Mouse (Mus musculus) retina, postnatal 1 day (tissue): Measurements from ENCODE around the gene Prdx3.
A peak's percentile ranks its signal among the peaks of the same experiment; 100 is the strongest.
"Not testable (repeated sequence)": the region's sequence is repeated elsewhere in the genome, so short reads cannot be mapped to it uniquely, and the experiment has no call there.

ENCODE experiments used
- DNase-seq: peaks from one replicate; pipeline ENCODE4 v3.0.0-alpha.2; 2012

Prdx3 gene

DNA sequence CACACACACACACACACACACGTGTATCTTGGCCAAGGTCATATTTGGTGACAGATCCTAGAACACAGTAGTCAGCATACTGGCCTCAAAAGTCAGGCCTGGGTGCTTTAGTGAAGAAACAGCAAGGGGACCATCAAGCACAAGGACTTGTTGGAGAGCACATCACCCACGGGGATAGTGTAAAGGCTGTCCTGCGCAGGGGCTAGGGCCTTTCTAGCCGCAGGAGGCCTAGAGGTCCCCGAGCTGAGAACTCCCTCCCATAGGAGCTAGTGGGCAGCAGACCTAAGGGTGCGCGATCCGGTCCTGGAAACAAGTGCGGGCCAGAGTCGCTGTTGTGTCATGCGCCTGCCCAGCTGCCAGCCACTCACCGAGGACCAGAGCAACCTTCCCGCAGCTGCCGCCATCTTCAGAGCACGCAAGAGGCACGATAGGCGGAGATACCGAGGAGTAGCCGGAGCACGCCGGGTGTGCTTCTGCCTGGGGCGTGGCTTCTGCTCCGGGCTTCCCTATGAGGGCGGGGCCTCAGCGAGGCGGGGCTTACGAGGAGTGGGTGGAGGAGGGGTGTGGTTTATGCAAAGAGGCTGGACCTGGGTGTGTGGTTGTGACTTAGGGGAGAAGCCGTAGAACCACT, at the start of gene Prdx3:
Prdx3 (minus strand) TSS at position 493 of the 631 bp plus-strand sequence.
- peak; percentile 96 for DNase-seq

DNA sequence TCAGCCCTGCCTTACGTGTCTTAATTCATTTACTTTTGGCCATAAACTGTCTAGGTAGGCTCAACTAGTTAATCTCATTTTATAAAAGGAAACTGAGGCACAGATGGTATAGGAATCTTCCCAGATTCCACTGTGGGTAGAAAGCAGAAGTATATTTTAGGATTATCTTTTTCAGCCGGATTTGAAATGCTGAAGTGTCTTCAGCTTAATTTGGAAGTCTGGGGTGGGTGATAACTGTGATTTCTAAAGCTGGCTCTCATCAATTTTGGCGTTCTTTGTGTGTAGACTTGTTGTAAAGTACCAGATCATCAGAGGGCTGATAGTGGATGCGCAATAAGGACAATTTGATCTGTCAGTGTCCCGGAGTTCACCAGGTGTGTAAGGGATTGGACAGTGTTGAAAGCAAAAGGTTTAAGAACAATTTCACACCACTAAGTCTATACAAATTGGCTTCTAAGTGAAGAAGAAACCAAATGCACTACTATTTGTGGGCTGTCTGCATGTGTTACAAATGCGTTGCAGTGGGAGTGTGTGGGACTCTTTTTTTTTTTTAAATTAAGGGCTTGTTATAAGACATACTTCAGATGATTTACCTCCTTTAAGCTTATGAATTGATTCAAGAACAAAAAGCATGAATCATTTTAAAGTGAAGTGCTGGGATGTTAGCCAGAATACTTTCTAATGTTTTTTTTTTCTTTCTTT, 42.7 kb upstream of the Prdx3 start:
- no peak for DNase-seq

DNA sequence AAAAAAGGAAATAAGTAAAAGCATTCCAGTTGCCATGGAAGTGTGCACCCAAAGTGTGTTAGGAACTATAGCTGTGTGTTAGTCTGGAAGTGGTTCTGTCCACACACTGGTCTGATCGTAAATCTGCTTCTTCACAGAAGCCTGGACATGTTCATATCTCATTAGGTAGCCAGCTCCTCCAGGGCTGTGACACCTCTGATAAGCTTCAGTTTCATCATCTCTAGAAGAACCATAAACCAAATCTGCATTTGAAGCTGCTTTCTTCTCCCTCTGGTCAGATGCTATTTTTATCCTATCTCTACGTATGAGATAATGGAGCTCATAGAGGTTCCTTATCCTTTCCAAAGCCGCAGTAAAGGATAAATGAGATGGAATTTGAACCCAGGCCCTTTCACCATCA, 41.5 kb upstream of the Prdx3 start:
- no peak for DNase-seq

DNA sequence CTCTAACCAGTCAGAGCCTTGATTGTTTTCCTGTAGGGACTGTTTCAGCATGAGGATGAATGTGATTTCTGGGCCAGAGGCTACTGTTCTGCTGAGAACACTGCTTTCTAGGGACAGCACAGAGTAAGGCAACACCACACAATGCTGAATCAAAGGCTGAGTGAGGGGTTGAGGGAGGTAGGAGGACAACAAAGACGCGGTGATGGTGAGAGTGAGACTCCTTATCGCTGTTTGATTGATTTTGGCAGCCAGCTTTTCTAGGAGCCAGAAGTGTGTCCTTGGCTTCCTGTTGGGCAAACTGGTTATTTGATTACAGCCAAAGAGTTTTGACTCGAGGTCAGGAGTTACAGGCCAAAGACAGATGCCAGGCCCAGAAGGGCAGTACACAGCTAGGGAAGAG, 40.9 kb upstream of the Prdx3 start:
- DNase-seq: no peak

DNA sequence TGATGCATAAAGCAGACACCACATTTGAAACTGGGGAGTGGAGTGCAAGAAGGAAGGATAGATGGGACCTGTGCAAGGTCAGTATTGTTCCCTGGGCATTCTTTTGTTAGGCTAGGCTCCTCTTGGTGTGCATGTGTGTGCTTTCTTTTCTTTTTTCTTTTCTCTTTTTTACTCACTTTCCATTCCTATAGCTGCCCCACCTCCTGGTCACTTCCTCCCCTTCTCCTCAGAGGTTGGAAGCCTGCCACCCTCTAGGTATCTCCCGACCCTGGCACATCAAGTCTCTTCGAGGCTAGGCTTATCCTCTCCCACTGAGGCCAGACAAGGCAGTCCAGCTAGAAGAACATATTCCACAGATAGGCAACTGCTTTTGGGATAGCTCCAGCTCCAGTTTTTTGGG, 37.3 kb upstream of the Prdx3 start:
- no peak for DNase-seq

DNA sequence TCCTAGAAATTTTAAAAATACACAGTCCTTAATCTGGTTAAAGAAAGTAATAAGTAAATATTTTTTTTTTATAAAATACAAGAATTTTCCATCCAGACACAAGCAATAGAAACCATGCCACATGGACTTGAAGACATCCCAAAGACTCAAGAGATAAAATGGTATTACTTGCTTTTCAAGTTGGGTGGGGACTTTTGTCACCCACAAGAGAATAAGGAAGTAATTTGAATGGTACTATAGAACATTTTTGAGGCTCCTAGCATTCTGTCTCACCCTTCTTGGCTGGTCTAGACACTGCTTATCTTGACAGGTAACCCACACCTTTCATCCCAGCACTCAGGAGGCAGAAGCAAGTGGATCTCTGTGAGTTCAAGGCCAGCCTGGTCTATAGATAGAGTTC, 35.9 kb upstream of the Prdx3 start:
- no peak for DNase-seq

DNA sequence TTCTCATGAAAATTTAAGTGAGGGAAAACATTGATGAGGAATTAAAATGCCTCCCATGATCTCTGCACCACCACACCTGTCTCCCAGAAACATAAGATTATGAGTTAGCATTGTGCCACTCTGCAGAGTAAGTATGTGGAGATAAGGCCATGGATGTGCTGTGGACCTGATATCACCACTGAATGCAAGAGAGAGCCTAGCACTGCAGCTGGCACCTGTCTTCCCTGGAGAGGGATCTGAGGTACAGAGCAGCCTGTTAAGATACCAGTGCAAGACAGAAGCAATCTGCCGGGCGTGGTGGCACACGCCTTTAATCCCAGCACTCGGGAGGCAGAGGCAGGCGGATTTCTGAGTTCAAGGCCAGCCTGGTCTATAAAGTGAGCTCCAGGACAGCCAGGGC, 31.1 kb upstream of the Prdx3 start:
- no peak for DNase-seq

DNA sequence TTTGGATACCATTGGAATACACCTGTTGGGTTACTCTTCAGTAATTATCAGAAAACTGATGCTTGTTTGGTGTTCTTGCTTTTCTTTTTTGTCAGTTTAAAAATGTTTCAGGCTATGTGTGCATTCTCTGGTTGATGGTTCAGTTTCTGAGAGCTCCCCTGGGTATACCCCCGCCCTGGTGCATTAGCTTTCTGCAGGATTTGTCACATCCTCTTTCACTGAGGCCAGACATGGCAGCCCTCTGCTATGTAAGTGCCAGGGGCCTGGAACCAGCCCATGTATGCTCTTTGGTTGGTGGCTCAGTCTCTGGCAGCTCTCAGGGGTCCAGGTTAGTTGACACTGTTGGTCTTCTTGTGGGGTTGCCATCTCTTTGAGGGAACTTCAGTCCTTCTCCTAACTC, 29.6 kb upstream of the Prdx3 start:
- DNase-seq: no peak

DNA sequence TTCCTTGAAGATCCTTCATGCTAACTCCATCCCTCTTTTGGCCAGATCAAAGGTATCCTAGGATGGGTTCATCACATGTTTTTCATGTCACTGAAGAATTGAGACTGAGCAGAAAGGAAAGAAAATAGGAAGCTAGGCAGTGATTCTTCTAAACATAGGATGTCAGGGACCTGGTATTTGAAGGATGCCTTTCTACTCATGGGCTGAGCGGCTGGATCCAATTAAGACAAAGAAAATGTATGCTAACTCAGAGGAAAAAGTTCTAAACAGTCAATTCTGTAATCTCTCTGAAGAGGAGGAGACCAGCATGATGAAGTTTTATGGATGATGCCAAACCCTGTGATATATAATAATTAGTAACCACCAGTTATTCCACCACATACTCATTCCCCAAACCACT, 28.8 kb upstream of the Prdx3 start:
- DNase-seq: no peak

DNA sequence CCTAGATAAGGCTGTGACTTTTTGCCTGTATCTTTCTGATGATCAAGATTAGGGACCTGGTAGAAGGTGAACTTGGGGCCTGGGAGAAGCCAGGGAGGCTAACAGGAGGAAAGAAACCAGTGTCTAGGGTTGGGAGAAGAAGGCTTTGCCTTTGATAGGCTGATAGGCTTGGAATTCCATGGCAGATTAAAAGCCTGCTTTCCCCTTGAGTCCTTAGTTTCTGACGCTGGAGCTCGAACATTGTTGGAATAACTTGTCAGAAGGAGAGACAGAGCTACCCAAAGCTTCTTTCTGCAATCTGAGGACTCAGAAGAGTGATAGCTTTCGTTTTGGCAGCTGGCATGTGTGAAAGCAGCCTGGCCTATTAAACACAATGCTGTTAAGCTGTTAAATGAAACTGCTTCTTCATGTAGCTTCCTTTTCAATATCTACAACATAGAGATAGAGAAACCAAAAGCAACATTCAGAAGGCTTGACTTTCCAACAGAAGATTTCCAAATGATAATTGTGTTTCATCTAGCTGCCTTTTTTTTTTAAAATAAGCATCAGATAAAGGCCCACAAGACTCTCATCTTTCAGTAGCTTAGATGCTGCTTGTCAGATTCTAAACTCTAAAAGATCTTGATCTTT, 21.0 kb upstream of the Prdx3 start:
- no peak for DNase-seq

DNA sequence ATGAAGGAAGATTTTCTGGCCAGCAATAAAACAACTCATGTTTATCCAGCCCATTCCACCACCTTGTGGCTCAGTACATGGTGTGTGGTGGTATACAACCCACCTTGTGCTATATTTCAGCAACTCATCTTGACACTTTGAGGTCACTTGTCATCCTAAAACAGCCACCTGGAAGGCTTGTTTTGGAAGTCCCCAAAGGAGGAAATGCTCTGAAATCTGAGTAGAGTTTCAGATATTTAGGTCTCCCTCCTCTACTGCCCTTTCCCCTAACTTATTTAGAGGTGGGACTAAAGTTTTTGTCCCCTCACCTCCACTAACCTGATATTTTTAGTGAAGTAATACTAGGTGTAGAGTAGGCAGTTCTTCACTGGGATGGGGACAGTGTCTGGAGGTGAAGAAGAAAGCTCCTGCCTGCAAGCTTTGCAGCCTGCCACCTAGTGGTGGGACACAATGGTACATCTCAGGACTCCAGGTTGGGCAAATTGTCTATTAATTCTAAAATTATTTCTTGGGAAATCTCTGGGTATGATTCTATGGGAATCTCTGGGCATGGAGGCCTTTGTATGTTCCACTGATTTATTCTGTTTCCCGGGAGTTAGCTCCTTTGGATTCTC, 17.7 kb upstream of the Prdx3 start:
- peak; percentile 72 for DNase-seq

DNA sequence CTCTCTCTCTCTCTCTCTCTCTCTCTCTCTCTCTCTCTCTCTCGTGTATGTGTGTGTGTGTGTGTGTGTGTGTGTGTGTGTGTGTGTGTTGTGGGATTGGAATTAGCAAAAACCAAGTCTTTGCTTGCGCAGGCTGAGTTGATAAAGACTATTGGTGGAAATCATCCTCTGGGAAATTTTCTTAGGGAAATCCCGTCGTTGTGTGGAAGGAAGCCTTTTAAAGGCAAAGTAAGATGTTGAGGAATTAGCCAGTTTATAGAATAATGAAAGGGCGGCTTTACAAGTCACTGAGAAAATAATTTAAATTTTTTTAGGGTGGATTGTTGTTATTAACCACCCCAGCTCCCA, 16.7 kb upstream of the Prdx3 start:
- DNase-seq: peak; percentile 12

DNA sequence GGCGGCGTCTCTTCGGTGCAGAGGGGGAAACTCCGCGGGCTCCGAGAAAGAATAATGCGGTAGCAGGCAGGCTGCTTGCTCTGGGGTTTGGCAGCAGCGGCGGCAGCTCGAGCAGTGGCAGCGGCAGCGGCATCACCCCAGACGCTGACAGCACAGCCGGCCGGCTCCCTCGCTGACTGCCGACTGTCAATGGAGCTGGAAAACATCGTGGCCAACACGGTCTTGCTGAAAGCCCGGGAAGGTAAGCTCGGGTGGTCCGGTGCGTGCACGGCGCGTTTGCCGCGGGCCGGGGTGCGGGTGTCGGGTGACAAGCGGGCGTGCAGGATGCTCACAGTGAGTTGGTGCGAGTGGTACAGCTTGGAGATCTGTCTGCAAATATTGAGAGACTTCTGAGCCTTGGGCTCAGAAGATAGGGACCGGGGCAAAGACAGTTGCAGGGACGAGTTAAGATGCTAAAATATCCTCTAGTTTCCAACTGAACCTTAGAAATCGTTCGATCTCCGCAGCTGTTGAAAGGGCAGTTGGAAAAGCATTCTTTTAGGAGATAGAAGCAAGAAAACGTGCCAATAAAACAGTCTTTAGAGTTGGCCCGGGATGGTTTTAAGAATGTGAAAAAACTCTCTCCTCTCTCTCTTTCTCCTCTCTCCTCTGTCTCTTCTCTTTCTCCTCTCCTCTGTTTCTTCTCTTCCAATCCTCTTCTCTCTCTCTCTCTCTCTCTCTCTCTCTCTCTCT, 16.2 kb upstream of the Prdx3 start:
- DNase-seq: no peak

DNA sequence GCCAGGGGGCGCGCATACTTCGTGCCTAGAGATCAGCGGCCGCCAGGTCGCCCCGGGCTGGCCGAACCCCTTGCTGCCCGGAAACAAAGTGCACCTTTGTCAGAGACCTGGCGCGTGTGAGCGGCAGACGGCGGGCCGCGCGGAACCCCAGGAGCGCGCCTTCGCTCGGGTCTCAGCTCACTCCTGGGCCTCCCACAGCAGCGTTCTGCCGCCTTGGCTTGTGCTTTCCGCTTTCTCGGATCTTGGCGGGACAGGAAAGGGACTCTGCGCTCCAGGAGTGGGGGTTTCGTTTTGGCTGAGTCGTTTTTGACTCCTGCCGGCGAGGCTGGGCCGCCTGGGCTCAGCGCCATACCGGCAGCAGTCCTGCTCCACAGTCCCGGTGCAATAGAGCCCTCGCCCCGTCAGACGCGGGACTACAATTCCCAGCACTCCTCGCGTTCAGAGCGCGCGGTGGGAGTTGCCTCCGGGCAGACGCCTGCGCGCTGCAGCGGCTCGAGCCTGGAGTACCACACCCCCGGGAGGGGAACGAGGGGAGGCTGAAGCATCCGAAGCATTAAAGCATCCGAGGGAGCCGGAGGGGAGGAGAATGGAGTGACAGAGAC, 15.5 kb upstream of the Prdx3 start, which contains the start of gene Grk5:
Grk5 (plus strand) TSS at position 36 of the 602 bp plus-strand sequence.
- peak; percentile 96 for DNase-seq

DNA sequence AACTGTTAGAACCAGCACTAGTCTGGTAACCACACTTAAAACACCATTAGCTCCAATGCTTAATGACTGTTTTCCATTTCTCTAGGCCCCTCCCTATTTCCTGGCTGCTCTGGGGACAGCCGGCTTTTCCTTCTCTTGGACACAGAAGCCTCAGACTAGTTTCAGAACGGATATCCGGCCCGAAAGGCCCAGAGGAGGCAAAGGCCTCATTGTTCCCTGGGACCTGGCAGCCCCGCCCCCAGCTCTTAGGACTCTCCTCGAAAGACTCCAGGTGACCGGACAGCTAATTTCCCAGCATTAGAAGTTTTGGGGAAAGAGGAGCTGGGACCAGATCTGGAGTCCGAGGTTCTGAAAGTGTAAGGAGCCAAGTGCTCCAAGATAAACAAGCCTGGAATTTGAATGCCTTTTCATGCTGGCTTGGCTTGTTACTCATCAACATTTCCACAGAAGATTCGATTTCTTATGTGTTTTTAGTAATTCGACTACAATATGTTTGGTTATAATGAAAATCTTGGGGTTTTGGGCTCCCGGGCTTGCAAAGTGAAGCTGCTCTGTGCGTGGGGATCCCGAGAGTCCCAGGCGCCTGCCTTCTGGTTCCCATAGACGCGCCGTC, 14.9 kb upstream of the Prdx3 start:
- peak; percentile 63 for DNase-seq

DNA sequence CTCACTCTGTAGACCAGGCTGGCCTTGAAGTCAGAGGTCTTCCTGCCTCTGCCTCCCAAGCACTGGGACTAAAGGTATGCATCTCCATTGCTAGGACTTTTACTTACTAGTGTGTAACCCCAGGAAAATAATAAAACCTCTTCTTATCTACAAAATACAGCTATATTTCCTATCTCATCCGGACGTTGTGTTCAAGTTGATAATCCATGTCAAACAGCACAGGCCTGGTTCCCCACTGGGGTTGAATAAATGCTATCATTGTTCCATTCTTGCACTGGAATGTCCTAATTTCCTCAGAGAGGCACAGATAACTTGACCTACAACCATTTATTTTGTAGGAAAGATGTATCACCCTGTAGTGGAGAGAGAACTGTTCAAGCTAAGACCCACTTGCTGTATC, 13.3 kb upstream of the Prdx3 start:
- DNase-seq: no peak

DNA sequence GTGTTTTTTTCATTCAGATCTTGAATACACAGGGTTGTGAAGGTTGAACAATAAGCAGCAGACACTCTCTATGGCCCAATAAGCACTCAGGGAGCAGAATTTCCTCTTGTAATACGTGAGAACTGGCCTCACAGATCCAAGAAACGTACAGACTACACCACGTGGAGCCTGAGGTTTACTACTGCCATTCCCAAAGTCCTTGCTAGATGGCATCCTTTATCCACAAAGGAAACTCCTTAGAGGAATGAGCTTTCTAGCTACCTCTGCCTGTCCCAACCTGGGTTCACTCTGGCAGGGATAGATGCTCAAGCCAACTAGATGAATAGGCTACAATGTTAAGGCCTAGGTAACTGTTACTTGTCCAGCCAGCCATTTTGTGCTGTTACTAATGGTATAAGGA, 8.8 kb upstream of the Prdx3 start:
- peak; percentile 49 for DNase-seq

DNA sequence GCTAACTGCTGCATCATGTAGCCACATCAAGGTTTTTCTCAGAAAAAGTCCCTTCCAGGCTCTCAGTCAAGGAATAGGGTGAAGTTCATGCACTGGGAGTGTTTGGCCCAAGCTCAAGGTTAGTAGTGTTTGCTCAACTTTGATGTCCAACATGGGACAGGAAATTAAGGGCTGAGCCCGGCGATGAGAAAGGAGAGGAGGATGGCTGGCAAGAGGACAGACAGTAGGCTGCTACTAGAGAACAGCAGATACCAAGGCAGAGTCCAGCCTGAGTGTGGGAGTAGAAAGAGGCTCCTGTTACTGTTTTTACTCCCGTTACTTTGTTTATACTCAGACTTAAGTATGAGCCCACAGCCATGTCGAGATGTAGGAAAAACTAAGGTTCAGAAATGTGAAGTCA, 855 bp downstream of the Prdx3 start:
- no peak for DNase-seq

DNA sequence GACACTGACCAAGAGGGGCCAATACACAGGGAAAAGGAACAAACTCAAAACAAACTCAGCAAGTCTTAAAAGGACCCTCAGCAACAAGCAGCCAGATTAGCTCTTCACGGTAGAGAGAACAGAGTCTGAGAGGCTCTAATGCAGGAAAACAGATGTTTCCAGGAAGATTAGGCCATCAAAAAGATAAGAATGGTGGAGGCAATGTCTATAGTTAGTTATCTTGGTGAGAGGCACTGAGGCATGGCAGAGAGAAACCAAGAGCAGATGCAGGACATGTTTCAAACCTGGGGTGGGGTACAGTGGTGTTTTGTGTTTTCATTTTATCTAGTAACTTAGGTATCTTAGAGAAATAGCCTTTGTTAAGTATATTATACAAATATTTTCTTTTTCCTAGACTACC, 2.1 kb downstream of the Prdx3 start:
- DNase-seq: no peak

DNA sequence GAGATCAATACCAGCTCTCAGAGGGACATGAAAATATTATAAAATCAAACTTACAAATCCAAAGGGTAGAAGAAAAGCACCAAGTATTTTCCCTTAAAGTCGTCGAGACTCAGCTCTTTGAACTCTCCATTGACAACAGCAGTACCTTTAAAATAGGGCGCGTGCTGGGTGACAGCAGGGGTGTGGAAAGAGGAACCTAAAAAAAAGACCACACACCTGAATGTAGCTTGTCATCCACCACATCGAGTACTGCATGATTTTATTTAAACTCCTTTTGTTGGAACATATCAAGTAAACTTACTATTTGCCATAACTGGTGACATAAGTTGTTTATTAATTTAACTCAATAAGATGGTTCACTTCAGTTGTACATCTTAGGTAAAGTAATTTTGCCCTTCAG, 3.0 kb downstream of the Prdx3 start:
- DNase-seq: no peak

DNA sequence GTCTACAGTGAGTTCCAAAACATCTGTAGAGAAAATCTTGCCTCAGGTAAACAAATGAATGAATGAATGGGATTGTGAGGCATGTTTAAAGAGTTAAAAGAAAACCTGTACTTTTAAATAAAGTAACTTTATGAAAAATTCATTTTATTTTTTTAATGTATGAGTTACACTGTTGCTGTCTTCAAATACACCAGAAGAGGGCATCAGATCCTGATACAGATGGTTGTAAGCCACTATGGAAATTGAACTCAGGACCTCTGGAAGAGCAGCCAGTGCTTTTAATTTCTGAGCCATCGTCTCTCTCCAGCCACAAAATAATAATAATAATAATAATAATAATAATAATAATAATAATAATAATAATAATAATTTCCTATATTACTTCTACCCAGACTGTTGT, 3.9 kb downstream of the Prdx3 start:
- no peak for DNase-seq

DNA sequence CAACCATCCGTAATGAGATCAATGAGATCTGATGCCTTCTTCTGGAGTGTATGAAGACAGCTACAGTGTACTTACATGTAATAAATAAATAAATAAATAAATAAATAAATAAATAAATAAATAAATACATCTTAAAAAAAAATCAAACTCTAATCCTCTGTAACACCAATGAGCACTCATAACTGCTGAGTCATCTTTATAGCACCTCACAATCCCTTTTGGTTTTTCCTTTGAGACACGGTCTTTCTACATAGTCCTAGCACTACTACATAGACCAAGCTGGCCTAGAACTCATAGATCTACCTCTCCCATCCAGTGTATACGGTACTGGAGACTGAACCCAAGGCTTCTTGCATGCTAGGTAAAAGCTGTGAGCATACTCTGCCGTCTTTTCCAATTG, 8.2 kb downstream of the Prdx3 start:
- DNase-seq: not testable (repeated sequence)
